Mouse (Mus musculus) hindbrain, embryonic 16.5 days (tissue): Measurements from ENCODE around the gene Exoc3l4. TPM values are rescaled to one million over a fixed set of nuclear protein-coding genes. Genes with fewer than 3 reads are reported as not detected.

Experiments
- ATAC-seq: fragments of 200-750 bp; cut with Nextera tagmentation; 2 replicates; pipeline ENCODE4 v1.8.0; 2017; ENCODE audit warnings: moderate TSS enrichment, moderate library complexity
- H3K27ac ChIP-seq: fragments of 300-500 bp; sonication (generic); 2 replicates; pipeline ENCODE4 v1.5.1; 2014; ENCODE audit warnings: low read depth, mild to moderate bottlenecking, control low read depth, low read length, moderate library complexity
- H3K27me3 ChIP-seq: fragments of 300-500 bp; sonication (generic); replicated peaks from 2 replicates; pipeline ENCODE4 v1.6.1; 2014; ENCODE audit warnings: low read length; ENCODE audit not compliant: control insufficient read depth, insufficient read depth
- H3K36me3 ChIP-seq: fragments of 300-500 bp; sonication (generic); 2 replicates; pipeline ENCODE4 v1.6.1; 2014; ENCODE audit warnings: mild to moderate bottlenecking, low read length, moderate library complexity, mixed read lengths; ENCODE audit not compliant: control insufficient read depth, insufficient read depth
- H3K4me1 ChIP-seq: fragments of 300-500 bp; sonication (generic); 2 replicates; pipeline ENCODE4 v1.6.1; 2014; ENCODE audit warnings: low read depth, low read length; ENCODE audit not compliant: control insufficient read depth, insufficient read depth
- H3K4me2 ChIP-seq: fragments of 300-500 bp; sonication (generic); 2 replicates; pipeline ENCODE4 v1.6.1; 2014; ENCODE audit warnings: mild to moderate bottlenecking, low read length, control low read depth, moderate library complexity
- H3K4me3 ChIP-seq: fragments of 300-500 bp; sonication (generic); 2 replicates; pipeline ENCODE4 v1.5.1; 2014; ENCODE audit warnings: mild to moderate bottlenecking, low read length, control low read depth, moderate library complexity
- H3K9ac ChIP-seq: fragments of 300-500 bp; sonication (generic); 2 replicates; pipeline ENCODE4 v1.6.1; 2014; ENCODE audit warnings: low read depth, mild to moderate bottlenecking, control low read depth, low read length, moderate library complexity
- H3K9me3 ChIP-seq: fragments of 300-500 bp; sonication (generic); 2 replicates; pipeline ENCODE4 v1.6.1; 2014; ENCODE audit warnings: mild to moderate bottlenecking, low read length, moderate library complexity; ENCODE audit not compliant: control insufficient read depth
- WGBS: fragments of 180-500 bp; shearing (Covaris S2); extraction: QIAGEN DNeasy Blood & Tissue Kit; methylation state at CpG from one replicate; pipeline ENCODE4 v1.1.7; 2014; 5-methylcytosine and 5-hydroxymethylcytosine counted together
- polyA plus RNA-seq: library from polyadenylated mRNA; unstranded; fragments of >200 nt; fragmentation: Nextera tagmentation; extraction: Ambion mirVana; gene quantifications from 2 replicates; pipeline ENCODE4 v1.2.1, GENCODE M21; 2015

Exoc3l4 gene
- polyA plus RNA-seq, 1 experiment from 2014 or later: 2.7 TPM

DNA sequence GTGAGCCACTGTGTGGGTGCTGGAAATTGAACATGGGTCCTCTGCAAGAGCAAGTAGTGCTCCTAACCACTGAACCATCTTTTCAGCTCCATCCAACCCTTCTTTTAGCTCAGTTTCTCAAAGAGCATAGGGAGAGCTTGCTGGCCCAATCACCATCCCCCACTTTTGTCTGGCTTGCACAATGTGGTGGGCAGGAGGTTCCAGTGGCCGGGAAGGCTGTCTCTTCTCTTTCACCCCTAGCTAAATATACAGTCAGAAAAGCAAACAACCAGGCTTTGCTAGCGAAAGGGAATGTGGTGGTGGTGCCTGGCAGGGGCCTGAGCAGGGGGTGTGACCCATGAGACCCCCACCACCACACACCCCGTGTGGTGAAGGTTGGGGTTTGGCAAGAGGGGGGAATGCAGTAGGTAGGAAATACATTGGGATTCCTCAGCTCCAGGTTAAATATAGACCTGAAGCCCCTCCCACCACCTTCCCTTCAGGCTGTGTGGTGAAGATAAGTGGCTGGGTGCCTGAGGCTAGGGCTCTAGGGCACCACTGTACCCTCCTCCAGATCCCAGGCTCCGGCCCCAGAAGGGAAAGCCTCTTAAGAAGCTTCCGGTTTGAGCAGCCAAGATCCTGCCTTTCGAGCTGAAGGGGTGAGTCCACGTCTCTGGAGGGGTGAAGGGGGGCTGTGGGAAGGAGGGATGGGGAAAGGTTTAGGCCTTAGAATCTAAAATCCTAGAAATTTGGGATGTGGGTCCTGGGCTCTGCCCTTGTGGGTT, 4.3 kb downstream of the Exoc3l4 start:
- H3K4me3 ChIP-seq: no peak overlapping the region
- WGBS: 58% methylated on average over 7 of the region's 7 CpGs
- peaks cover 42% of the 10 kb centered on the region for H3K27me3 ChIP-seq
- no peak overlapping the region for H3K9ac ChIP-seq
- no peak overlapping the region for H3K4me2 ChIP-seq
- no peaks in the 10 kb centered on the region for H3K9me3 ChIP-seq
- H3K27ac ChIP-seq: no peak overlapping the region
- H3K36me3 ChIP-seq: no peaks in the 10 kb centered on the region
- peaks cover 14% of the 10 kb centered on the region for H3K4me1 ChIP-seq
- no peak for ATAC-seq

DNA sequence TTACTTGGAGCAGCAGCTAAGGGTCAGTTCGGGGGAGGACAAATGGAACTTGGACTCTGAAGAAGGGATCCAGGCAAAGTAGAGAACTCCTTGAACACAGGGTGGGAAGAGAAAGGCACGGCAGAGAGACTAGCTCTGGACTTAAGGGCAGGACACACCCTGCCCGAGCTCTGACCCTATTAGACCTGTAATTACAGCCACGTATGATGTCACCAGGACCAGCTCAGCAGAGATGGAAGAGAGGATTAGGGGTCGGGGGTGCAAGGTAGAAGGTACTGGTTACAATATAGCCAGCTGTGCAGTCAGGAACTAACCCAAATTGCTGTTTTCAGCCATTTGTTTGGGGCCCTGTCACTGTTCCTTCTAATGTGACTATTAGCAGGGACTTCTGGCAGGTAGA, 6.0 kb downstream of the Exoc3l4 start:
- H3K9ac ChIP-seq: no peak overlapping the region
- no peak overlapping the region for H3K27ac ChIP-seq
- WGBS: 48% methylated on average over 5 of the region's 5 CpGs
- H3K4me3 ChIP-seq: no peak overlapping the region; the same call in 1 of the 2 replicates
- H3K9me3 ChIP-seq: no peaks in the 10 kb centered on the region
- H3K4me1 ChIP-seq: peaks cover 7% of the 10 kb centered on the region
- no peak overlapping the region for H3K4me2 ChIP-seq
- H3K27me3 ChIP-seq: peaks cover 42% of the 10 kb centered on the region
- ATAC-seq: no peak
- H3K36me3 ChIP-seq: no peaks in the 10 kb centered on the region

- H3K27me3 ChIP-seq: peaks cover 50% of the 10 kb centered on the region
- no peaks in the 10 kb centered on the region for H3K9me3 ChIP-seq
- peaks cover 13% of the 10 kb centered on the region for H3K4me1 ChIP-seq
- peak overlapping the region; percentile 43; the same call in 1 of the 2 replicates for H3K9ac ChIP-seq
- H3K27ac ChIP-seq: no peak overlapping the region
- peak overlapping the region; percentile 35 for H3K4me3 ChIP-seq
- H3K36me3 ChIP-seq: no peaks in the 10 kb centered on the region
- WGBS: 5% methylated on average over 42 of the region's 43 CpGs
- peak overlapping the region; percentile 62 for H3K4me2 ChIP-seq
- no peak for ATAC-seq
Observed at GRCm38 (mm10) chr12:111423570-111424129, 6.8 kb downstream of the Exoc3l4 start.

GRCm38 (mm10) chr12:111424547-111424946, 7.7 kb downstream of the Exoc3l4 start:
- Histone ChIP-seq H3K9ac (no peak overlapping the region), H3K4me1 (peaks cover 21% of the 10 kb centered on the region), H3K36me3 (no peaks in the 10 kb centered on the region), H3K4me3 (no peak overlapping the region), H3K27ac (no peak overlapping the region), H3K4me2 (no peak overlapping the region), H3K27me3 (peaks cover 54% of the 10 kb centered on the region), H3K9me3 (no peaks in the 10 kb centered on the region)
- 26% methylated on average over 9 of the region's 9 CpGs for WGBS
- ATAC-seq: no peak

DNA sequence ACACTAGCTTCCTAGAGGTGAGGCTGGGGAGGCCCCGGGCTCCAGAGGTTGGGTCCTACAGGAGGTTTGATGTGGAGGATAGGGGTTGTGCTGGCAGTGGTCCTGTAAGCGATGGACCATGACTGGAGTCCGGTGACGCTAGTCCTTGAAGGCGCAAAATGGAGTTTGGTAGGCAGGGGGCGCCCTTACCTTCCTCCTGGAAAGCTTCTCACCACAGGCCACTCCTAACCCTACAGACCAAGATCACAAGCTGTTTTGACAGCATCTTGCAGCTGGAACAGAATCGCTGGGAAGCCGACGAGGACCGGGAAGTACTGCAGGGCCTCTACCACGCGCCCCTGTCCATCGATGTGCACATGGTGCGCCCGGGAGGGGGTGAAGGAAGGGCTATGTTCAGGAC, 8.4 kb downstream of the Exoc3l4 start:
- H3K4me3 ChIP-seq: no peak overlapping the region
- peaks cover 28% of the 10 kb centered on the region for H3K4me1 ChIP-seq
- no peaks in the 10 kb centered on the region for H3K9me3 ChIP-seq
- H3K27me3 ChIP-seq: peaks cover 56% of the 10 kb centered on the region
- ATAC-seq: peak; percentile 53
- H3K4me2 ChIP-seq: no peak overlapping the region
- no peak overlapping the region for H3K27ac ChIP-seq
- H3K9ac ChIP-seq: no peak overlapping the region
- H3K36me3 ChIP-seq: no peaks in the 10 kb centered on the region
- WGBS: 7% methylated on average over 15 of the region's 15 CpGs

GRCm38 (mm10) chr12:111425789-111426460, 9.1 kb downstream of the Exoc3l4 start:
- no peaks in the 10 kb centered on the region for H3K9me3 ChIP-seq
- H3K9ac ChIP-seq: no peak overlapping the region
- H3K4me1 ChIP-seq: peaks cover 31% of the 10 kb centered on the region
- no peaks in the 10 kb centered on the region for H3K36me3 ChIP-seq
- no peak overlapping the region for H3K27ac ChIP-seq
- H3K4me2 ChIP-seq: peak overlapping the region; percentile 17
- ATAC-seq: peak; percentile 72
- peaks cover 60% of the 10 kb centered on the region for H3K27me3 ChIP-seq
- WGBS: 16% methylated on average over 29 of the region's 29 CpGs
- H3K4me3 ChIP-seq: peak overlapping the region; percentile 0; the same call in 1 of the 2 replicates

- Histone ChIP-seq H3K4me2 (no peak overlapping the region), H3K4me1 (peaks cover 31% of the 10 kb centered on the region), H3K4me3 (no peak overlapping the region), H3K9ac (no peak overlapping the region), H3K9me3 (no peaks in the 10 kb centered on the region), H3K27ac (no peak overlapping the region), H3K36me3 (no peaks in the 10 kb centered on the region), H3K27me3 (peaks cover 47% of the 10 kb centered on the region)
- ATAC-seq: no peak
- 38% methylated on average over 12 of the region's 12 CpGs for WGBS
Observed at GRCm38 (mm10) chr12:111427438-111428113, 10.8 kb downstream of the Exoc3l4 start.

DNA sequence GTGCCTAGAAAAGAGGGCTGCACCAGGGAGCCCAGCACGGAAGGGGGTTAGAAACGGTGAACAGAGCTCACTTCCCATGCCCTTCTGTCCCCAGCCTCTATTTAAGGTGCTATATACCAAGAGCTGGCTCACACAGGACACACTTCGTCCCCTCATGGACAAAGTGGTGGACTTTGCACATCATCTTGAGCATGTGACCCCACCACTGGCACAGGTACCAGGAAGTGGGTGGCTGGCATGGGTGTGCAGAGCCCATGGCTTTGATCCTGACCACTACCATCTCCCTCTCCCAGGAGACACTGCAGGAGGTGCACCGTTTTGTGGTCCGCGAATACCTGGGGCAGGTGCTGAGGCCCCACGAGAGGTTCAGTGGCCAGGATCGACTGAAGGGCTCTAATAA, 11.5 kb downstream of the Exoc3l4 start:
- Histone ChIP-seq H3K27ac (no peak overlapping the region), H3K4me3 (no peak overlapping the region), H3K9ac (no peak overlapping the region), H3K9me3 (no peaks in the 10 kb centered on the region), H3K36me3 (no peaks in the 10 kb centered on the region), H3K27me3 (peaks cover 39% of the 10 kb centered on the region), H3K4me1 (peaks cover 29% of the 10 kb centered on the region), H3K4me2 (no peak overlapping the region)
- no peak for ATAC-seq
- WGBS: 16% methylated on average over 8 of the region's 8 CpGs
